Mouse (Mus musculus): Measurements from ENCODE around the gene Atp5d. TPM values are rescaled to one million over a fixed set of nuclear protein-coding genes. Genes with fewer than 3 reads are reported as not detected.
A peak's percentile ranks its signal among the peaks of the same experiment; 100 is the strongest.

The Atp5d gene
- polyA plus RNA-seq, 1 experiment from 2014 or later, result 426 TPM

DNA sequence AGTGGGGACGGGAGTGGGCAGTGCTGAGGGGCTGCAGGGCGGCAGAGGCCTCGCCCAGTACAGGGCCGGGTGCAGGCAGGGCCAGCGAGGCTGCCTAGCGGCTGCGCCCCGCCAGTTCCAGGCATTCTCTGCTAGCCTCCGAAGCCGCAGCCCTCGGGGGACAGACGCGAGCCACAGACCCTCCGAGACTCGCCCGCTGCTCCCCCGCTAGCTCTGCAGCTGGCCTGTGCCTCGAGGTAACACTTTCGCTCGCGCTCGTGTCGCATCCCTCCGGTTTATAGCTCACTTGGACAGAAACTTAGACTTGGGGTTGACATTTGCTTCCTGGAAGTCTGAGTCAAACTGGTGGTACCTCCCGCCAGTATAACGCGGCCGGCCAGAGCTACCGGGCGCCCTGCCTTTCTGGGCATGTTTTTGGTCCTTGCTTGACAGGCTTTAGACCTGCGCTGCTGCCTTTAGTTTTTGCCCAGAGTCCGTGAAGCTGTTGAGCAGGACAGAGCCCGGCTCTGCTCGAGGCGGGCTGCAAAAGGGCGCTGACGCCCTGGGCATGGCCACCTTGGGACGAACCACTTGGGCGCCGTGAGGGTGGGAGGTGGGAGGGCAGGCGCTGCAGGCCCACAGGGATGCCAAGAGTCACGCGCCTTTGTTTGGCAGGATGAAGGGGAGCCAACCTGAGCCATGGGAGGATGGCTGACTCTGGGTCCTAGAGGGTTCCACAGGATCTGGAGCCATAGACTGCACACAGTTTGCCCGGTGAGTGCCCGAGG lies 33.5 kb downstream of the Atp5d start:
- peaks cover 18% of the 10 kb centered on the region for H3K4me1 ChIP-seq (ENCODE audit: control insufficient read depth, insufficient read depth, low read length)
- H3K36me3 ChIP-seq (ENCODE audit: control insufficient read depth, insufficient read depth, low read length), result peaks cover 19% of the 10 kb centered on the region
- H3K9ac ChIP-seq (ENCODE audit: low read length), result no peak overlapping the region; the same call in 1 of the 2 replicates
- no peaks in the 10 kb centered on the region for H3K27me3 ChIP-seq (ENCODE audit: control insufficient read depth, insufficient read depth, low read length)
- H3K4me3 ChIP-seq (ENCODE audit: low read depth, low read length), result peak overlapping the region; percentile 33
- no peak for DNase-seq (ENCODE audit: low spot score)
- H3K9me3 ChIP-seq (ENCODE audit: control insufficient read depth, low read length), result no peaks in the 10 kb centered on the region
- 85% methylated on average over 45 of the region's 45 CpGs for WGBS
- peak overlapping the region; percentile 46; the same call in 1 of the 2 replicates for H3K4me2 ChIP-seq (ENCODE audit: low read depth, severe bottlenecking)
- peak overlapping the region; percentile 33 for H3K27ac ChIP-seq (replicated peaks; ENCODE audit: low read depth, low read length)
- ATAC-seq (ENCODE audit: insufficient number of reproducible peaks, low FRiP score, low TSS enrichment, low read depth), result no peak

GRCm38 (mm10) chr10:80172527-80173292 lies 34.3 kb downstream of the Atp5d start, which contains the start of gene 1600002K03Rik:
1600002K03Rik (plus strand) TSS chr10:80172944.
- ATAC-seq (ENCODE audit: insufficient number of reproducible peaks, low FRiP score, low TSS enrichment, low read depth) (peak; percentile 45), DNase-seq (ENCODE audit: low spot score) (peak; percentile 90)
- peaks cover 18% of the 10 kb centered on the region for H3K4me1 ChIP-seq (ENCODE audit: control insufficient read depth, insufficient read depth, low read length)
- H3K27me3 ChIP-seq (ENCODE audit: control insufficient read depth, insufficient read depth, low read length), result no peaks in the 10 kb centered on the region
- H3K4me3 ChIP-seq (ENCODE audit: low read depth, low read length), result peak within 1 kb of the TSS; percentile 33
- H3K27ac ChIP-seq (replicated peaks; ENCODE audit: low read depth, low read length), result peak within 1 kb of the TSS; percentile 33
- peak within 1 kb of the TSS; percentile 46 for H3K4me2 ChIP-seq (ENCODE audit: low read depth, severe bottlenecking)
- no peaks in the 10 kb centered on the region for H3K9me3 ChIP-seq (ENCODE audit: control insufficient read depth, low read length)
- H3K9ac ChIP-seq (ENCODE audit: low read length), result peak within 1 kb of the TSS; percentile 47
- 12% methylated on average over 35 of the region's 35 CpGs for WGBS
- peaks cover 19% of the 10 kb centered on the region for H3K36me3 ChIP-seq (ENCODE audit: control insufficient read depth, insufficient read depth, low read length)

DNA sequence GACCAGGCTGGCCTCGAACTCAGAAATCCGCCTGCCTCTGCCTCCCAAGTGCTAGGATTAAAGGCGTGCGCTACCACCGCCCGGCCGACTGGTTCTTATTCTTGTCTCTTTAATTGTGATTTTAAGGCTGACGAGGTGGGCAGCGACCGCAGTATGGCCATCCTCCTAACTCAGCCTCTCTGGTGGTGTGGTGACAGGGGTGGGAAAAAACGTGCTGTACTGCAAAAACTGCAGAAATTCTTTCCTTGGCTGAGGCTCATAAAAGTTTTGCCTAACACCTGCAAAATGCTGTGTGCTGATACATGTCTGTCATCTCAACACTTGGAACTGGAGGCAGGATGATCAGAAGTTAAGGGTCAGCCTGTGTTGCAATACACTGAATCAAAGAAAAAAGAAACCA lies 34.9 kb downstream of the Atp5d start:
- H3K9me3 ChIP-seq (ENCODE audit: control insufficient read depth, low read length), result no peaks in the 10 kb centered on the region
- peak overlapping the region; percentile 33 for H3K4me3 ChIP-seq (ENCODE audit: low read depth, low read length)
- H3K27me3 ChIP-seq (ENCODE audit: control insufficient read depth, insufficient read depth, low read length), result no peaks in the 10 kb centered on the region
- peak overlapping the region; percentile 46 for H3K4me2 ChIP-seq (ENCODE audit: low read depth, severe bottlenecking)
- H3K36me3 ChIP-seq (ENCODE audit: control insufficient read depth, insufficient read depth, low read length), result peaks cover 19% of the 10 kb centered on the region
- ATAC-seq (ENCODE audit: insufficient number of reproducible peaks, low FRiP score, low TSS enrichment, low read depth), result no peak
- DNase-seq (ENCODE audit: low spot score), result no peak
- H3K4me1 ChIP-seq (ENCODE audit: control insufficient read depth, insufficient read depth, low read length), result peaks cover 18% of the 10 kb centered on the region
- WGBS, result 14% methylated on average over 11 of the region's 11 CpGs
- no peak overlapping the region for H3K27ac ChIP-seq (replicated peaks; ENCODE audit: low read depth, low read length)
- peak overlapping the region; percentile 47 for H3K9ac ChIP-seq (ENCODE audit: low read length)

GRCm38 (mm10) chr10:80173955-80174640 lies 35.7 kb downstream of the Atp5d start:
- no peak for ATAC-seq (ENCODE audit: insufficient number of reproducible peaks, low FRiP score, low TSS enrichment, low read depth)
- no peak for DNase-seq (ENCODE audit: low spot score)
- Histone ChIP-seq H3K4me2 (ENCODE audit: low read depth, severe bottlenecking) (no peak overlapping the region), H3K9ac (ENCODE audit: low read length) (no peak overlapping the region; the same call in 1 of the 2 replicates), H3K27me3 (ENCODE audit: control insufficient read depth, insufficient read depth, low read length) (no peaks in the 10 kb centered on the region), H3K36me3 (ENCODE audit: control insufficient read depth, insufficient read depth, low read length) (peaks cover 19% of the 10 kb centered on the region), H3K9me3 (ENCODE audit: control insufficient read depth, low read length) (no peaks in the 10 kb centered on the region), H3K4me1 (ENCODE audit: control insufficient read depth, insufficient read depth, low read length) (peaks cover 10% of the 10 kb centered on the region; the same call in 1 of the 2 replicates), H3K4me3 (ENCODE audit: low read depth, low read length) (no peak overlapping the region), H3K27ac (replicated peaks; ENCODE audit: low read depth, low read length) (no peak overlapping the region)
- WGBS, result 88% methylated on average over 10 of the region's 10 CpGs

- ATAC-seq (ENCODE audit: insufficient number of reproducible peaks, low FRiP score, low TSS enrichment, low read depth) (no peak), DNase-seq (ENCODE audit: low spot score) (peak; percentile 68)
- Histone ChIP-seq H3K4me3 (ENCODE audit: low read depth, low read length) (no peak overlapping the region), H3K9me3 (ENCODE audit: control insufficient read depth, low read length) (no peaks in the 10 kb centered on the region), H3K36me3 (ENCODE audit: control insufficient read depth, insufficient read depth, low read length) (peaks cover 19% of the 10 kb centered on the region), H3K4me2 (ENCODE audit: low read depth, severe bottlenecking) (no peak overlapping the region), H3K27me3 (ENCODE audit: control insufficient read depth, insufficient read depth, low read length) (no peaks in the 10 kb centered on the region), H3K4me1 (ENCODE audit: control insufficient read depth, insufficient read depth, low read length) (peaks cover 7% of the 10 kb centered on the region; the same call in 1 of the 2 replicates), H3K27ac (replicated peaks; ENCODE audit: low read depth, low read length) (no peak overlapping the region), H3K9ac (ENCODE audit: low read length) (no peak overlapping the region)
- WGBS, result 63% methylated on average over 2 of the region's 2 CpGs
These were observed 36.3 kb downstream of the Atp5d start for GRCm38 (mm10) chr10:80174705-80175104.

DNA sequence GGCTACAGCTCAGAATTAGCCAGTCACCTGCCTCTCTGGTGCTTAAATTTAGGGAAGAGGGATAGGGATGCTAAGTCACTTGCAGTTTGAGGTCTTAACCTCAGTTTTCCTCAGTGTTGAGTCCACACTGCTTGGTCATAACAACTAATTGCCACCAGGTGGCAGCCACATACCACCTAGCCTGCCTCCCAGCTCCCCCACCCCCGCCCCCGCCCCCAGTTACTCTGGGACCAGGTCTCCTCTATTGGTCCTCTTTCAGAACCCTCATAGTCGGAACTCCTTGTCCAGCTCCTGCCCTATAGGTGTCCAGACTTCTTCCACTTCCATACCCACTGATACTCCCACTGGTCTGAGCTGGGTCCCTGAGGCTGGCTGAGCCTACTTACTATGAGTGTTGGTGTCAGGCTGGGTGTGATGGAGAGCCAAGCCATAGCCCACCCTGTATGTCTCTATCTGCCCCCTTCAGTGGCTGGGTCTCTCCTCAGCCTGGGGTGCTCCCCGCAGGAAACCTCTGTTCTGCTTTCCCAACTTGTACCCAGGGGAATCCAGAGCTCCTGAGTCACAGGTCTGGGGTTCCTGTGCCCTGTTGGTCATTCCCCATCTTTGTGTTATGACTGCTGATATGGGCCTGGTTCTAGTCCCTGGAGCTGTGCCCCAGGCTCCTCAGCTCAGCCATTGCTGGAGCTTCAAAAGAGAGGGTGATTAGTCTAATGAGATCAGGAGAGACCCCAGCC lies 37.3 kb downstream of the Atp5d start:
- no peaks in the 10 kb centered on the region for H3K27me3 ChIP-seq (ENCODE audit: control insufficient read depth, insufficient read depth, low read length)
- H3K9me3 ChIP-seq (ENCODE audit: control insufficient read depth, low read length), result no peaks in the 10 kb centered on the region
- no peak overlapping the region for H3K4me2 ChIP-seq (ENCODE audit: low read depth, severe bottlenecking)
- H3K4me1 ChIP-seq (ENCODE audit: control insufficient read depth, insufficient read depth, low read length), result peaks cover 9% of the 10 kb centered on the region; the same call in 1 of the 2 replicates
- H3K27ac ChIP-seq (replicated peaks; ENCODE audit: low read depth, low read length), result no peak overlapping the region
- 0 out of 2 replicates have a peak, but pooled peaks have one; percentile 14 for ATAC-seq (ENCODE audit: insufficient number of reproducible peaks, low FRiP score, low TSS enrichment, low read depth)
- DNase-seq (ENCODE audit: low spot score), result peak; percentile 62
- no peak overlapping the region; the same call in 1 of the 2 replicates for H3K9ac ChIP-seq (ENCODE audit: low read length)
- no peak overlapping the region for H3K4me3 ChIP-seq (ENCODE audit: low read depth, low read length)
- H3K36me3 ChIP-seq (ENCODE audit: control insufficient read depth, insufficient read depth, low read length), result peaks cover 9% of the 10 kb centered on the region
- WGBS, result 24% methylated on average over 4 of the region's 4 CpGs

- 82% methylated on average over 5 of the region's 5 CpGs for WGBS
- no peak for ATAC-seq (ENCODE audit: insufficient number of reproducible peaks, low FRiP score, low TSS enrichment, low read depth)
- 0 out of 2 replicates have a peak overlapping the region, but pooled peaks have one; percentile 3 for H3K4me2 ChIP-seq (ENCODE audit: low read depth, severe bottlenecking)
- no peak overlapping the region for H3K27ac ChIP-seq (replicated peaks; ENCODE audit: low read depth, low read length)
- peaks cover 6% of the 10 kb centered on the region for H3K36me3 ChIP-seq (ENCODE audit: control insufficient read depth, insufficient read depth, low read length)
- H3K27me3 ChIP-seq (ENCODE audit: control insufficient read depth, insufficient read depth, low read length), result no peaks in the 10 kb centered on the region
- H3K4me1 ChIP-seq (ENCODE audit: control insufficient read depth, insufficient read depth, low read length), result peaks cover 15% of the 10 kb centered on the region; the same call in 1 of the 2 replicates
- H3K4me3 ChIP-seq (ENCODE audit: low read depth, low read length), result no peak overlapping the region
- H3K9ac ChIP-seq (ENCODE audit: low read length), result no peak overlapping the region
- DNase-seq (ENCODE audit: low spot score), result no peak
- no peaks in the 10 kb centered on the region for H3K9me3 ChIP-seq (ENCODE audit: control insufficient read depth, low read length)
These were observed 37.9 kb downstream of the Atp5d start for GRCm38 (mm10) chr10:80176270-80176834.

Measured in limb, embryonic 11.5 days (tissue).